Mouse (Mus musculus) midbrain, postnatal 0 days (tissue): ENCODE data around the gene Tm9sf2. TPM values are rescaled to one million over a fixed set of nuclear protein-coding genes. Genes with fewer than 3 reads are reported as not detected.
A peak's percentile ranks its signal among the peaks of the same experiment; 100 is the strongest.
"Not testable (repeated sequence)": the region's sequence is repeated elsewhere in the genome, so short reads cannot be mapped to it uniquely, and the experiment has no call there.

Experiments used
- ATAC-seq: fragments of 200-750 bp; cut with Nextera tagmentation; 2 replicates; pipeline ENCODE4 v1.8.0; 2017; ENCODE audit warnings: moderate number of reproducible peaks, mild to moderate bottlenecking, moderate TSS enrichment, moderate library complexity; ENCODE audit not compliant: low FRiP score
- DNase-seq: peaks from one replicate; pipeline ENCODE4 v3.0.0-alpha.2; 2015; ENCODE audit warnings: low spot score
- H3K27ac ChIP-seq: fragments of 300-500 bp; sonication (generic); 2 replicates; pipeline ENCODE4 v1.5.1; 2014; ENCODE audit warnings: low read depth, mild to moderate bottlenecking, low read length, mixed read lengths
- H3K27me3 ChIP-seq: fragments of 300-500 bp; sonication (generic); 2 replicates; pipeline ENCODE4 v1.6.1; 2014; ENCODE audit warnings: low read length, control low read depth, mixed read lengths; ENCODE audit not compliant: insufficient read depth
- H3K36me3 ChIP-seq: fragments of 300-500 bp; sonication (generic); 2 replicates; pipeline ENCODE4 v1.6.1; 2014; ENCODE audit warnings: low read length, control low read depth, mixed read lengths; ENCODE audit not compliant: insufficient read depth
- H3K4me1 ChIP-seq: fragments of 300-500 bp; sonication (generic); 2 replicates; pipeline ENCODE4 v1.6.1; 2014; ENCODE audit warnings: mild to moderate bottlenecking, control low read depth, antibody characterized with exemption, low read length, mixed read lengths; ENCODE audit not compliant: insufficient read depth
- H3K4me2 ChIP-seq: fragments of 300-500 bp; sonication (generic); 2 replicates; pipeline ENCODE4 v1.6.1; 2014; ENCODE audit warnings: low read depth, mild to moderate bottlenecking, low read length, mixed read lengths; ENCODE audit not compliant: poor library complexity, severe bottlenecking
- H3K4me3 ChIP-seq: fragments of 300-500 bp; sonication (generic); 2 replicates; pipeline ENCODE4 v1.5.1; 2014; ENCODE audit warnings: low read depth, mild to moderate bottlenecking, low read length, moderate library complexity
- H3K9ac ChIP-seq: fragments of 300-500 bp; sonication (generic); replicated peaks from 2 replicates; pipeline ENCODE4 v1.6.1; 2014; ENCODE audit warnings: mild to moderate bottlenecking, low read length, moderate library complexity, mixed read lengths; ENCODE audit not compliant: poor library complexity, severe bottlenecking
- H3K9me3 ChIP-seq: fragments of 300-500 bp; sonication (generic); 2 replicates; pipeline ENCODE4 v1.6.1; 2016; ENCODE audit warnings: low read length, control low read depth
- CTCF ChIP-seq: IDR thresholded peaks from 2 replicates; pipeline ENCODE4 v1.5.1; 2016; ENCODE audit warnings: antibody characterized with exemption, mild to moderate bottlenecking
- WGBS: fragments of 180-500 bp; shearing (Covaris S2); extraction: QIAGEN DNeasy Blood & Tissue Kit; methylation state at CpG from one replicate; pipeline ENCODE4 v1.1.7; 2014; 5-methylcytosine and 5-hydroxymethylcytosine counted together
- polyA plus RNA-seq: library from polyadenylated mRNA; unstranded; fragments of >200 nt; fragmentation: Nextera tagmentation; extraction: Ambion mirVana; gene quantifications from 2 replicates; pipeline ENCODE4 v1.2.1, GENCODE M21; 2015
- total RNA-seq: library from RNA; depleted of rRNA; stranded (reverse); fragments of >200 nt; gene quantifications from 2 replicates; pipeline ENCODE4 v1.2.3, GENCODE M21; 2014

Tm9sf2 gene
- total and polyA plus RNA-seq, 2 experiments from 2014 or later = 81.6 to 103 TPM

DNA sequence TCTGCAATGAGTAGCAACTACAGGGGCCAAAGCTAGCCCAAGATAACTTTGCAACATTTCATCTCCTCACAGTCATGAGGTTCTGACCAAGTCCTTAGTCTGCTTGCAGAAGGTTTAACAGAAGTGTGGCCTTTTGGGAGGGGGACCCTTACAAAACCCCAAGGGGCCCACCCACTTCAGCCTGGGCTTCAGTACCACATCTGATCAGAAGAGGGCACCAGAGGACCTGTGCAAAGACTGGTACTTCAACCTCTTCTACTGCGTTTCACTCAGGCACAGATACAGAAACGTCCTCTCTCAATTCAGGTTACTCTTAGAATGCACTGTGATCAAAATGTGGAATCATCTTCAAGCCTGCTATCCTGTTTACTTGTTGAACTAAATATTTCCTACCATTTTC lies 42.3 kb upstream of the Tm9sf2 start:
- Histone ChIP-seq H3K9ac (no peak overlapping the region), H3K27ac (no peak overlapping the region), H3K4me1 (no peaks in the 10 kb centered on the region), H3K9me3 (no peaks in the 10 kb centered on the region), H3K4me3 (no peak overlapping the region), H3K36me3 (no peaks in the 10 kb centered on the region), H3K4me2 (no peak overlapping the region), H3K27me3 (no peaks in the 10 kb centered on the region)
- WGBS = 2% methylated on average over 2 of the region's 2 CpGs
- DNase-seq = peak; percentile 59
- peak; percentile 82 for TF ChIP-seq CTCF
- ATAC-seq = no peak

DNA sequence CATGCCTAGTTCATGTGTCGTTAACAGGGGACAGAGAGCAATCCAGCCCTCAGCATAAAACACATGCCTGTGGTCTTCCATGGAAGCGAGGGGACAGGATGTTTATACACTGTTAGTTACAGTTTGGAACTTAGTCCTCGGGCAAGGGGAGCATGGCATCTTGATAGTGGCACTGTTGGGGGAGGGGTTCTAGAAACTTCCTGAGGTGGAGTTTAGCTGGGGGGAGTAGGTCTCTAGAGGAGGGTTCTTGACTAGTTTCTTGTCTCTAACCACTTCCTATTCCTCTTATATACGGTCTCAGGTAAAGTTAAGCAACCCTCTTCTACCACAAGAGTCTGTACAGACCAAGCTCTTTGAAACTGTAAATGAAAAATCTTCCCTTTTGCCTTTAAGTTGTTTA lies 40.6 kb upstream of the Tm9sf2 start:
- DNase-seq (no peak), ATAC-seq (no peak)
- Histone ChIP-seq H3K27ac (no peak overlapping the region), H3K36me3 (no peaks in the 10 kb centered on the region), H3K4me3 (no peak overlapping the region), H3K27me3 (no peaks in the 10 kb centered on the region), H3K9me3 (no peaks in the 10 kb centered on the region), H3K4me1 (no peaks in the 10 kb centered on the region), H3K9ac (no peak overlapping the region), H3K4me2 (no peak overlapping the region)
- 87% methylated on average over 4 of the region's 4 CpGs for WGBS
- no peak for TF ChIP-seq CTCF

DNA sequence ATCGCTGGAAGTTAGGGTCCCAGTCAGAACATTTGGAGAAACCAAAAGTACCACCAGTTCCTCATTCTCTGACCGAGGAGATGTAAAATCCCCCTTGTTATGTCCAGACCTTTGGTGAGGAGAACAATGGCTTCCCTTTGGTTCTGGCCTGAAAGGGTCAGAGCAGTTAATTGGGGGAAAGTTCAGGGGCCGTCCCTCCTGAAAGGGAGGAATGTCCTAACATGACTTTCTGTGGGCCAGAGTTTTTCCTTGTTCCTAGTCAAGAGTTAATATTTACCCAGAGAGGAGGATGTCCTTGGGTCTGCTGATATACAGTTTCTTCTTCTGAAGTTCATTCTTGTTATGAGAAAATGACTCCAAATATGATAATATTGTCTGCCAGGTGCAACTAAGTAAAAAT lies 38.8 kb upstream of the Tm9sf2 start:
- H3K9me3 ChIP-seq, H3K4me3 ChIP-seq, H3K36me3 ChIP-seq, H3K4me1 ChIP-seq, H3K27me3 ChIP-seq, ATAC-seq, H3K9ac ChIP-seq, DNase-seq, H3K27ac ChIP-seq, H3K4me2 ChIP-seq: not testable (repeated sequence)
- WGBS = 50% methylated on average over 3 of the region's 3 CpGs

DNA sequence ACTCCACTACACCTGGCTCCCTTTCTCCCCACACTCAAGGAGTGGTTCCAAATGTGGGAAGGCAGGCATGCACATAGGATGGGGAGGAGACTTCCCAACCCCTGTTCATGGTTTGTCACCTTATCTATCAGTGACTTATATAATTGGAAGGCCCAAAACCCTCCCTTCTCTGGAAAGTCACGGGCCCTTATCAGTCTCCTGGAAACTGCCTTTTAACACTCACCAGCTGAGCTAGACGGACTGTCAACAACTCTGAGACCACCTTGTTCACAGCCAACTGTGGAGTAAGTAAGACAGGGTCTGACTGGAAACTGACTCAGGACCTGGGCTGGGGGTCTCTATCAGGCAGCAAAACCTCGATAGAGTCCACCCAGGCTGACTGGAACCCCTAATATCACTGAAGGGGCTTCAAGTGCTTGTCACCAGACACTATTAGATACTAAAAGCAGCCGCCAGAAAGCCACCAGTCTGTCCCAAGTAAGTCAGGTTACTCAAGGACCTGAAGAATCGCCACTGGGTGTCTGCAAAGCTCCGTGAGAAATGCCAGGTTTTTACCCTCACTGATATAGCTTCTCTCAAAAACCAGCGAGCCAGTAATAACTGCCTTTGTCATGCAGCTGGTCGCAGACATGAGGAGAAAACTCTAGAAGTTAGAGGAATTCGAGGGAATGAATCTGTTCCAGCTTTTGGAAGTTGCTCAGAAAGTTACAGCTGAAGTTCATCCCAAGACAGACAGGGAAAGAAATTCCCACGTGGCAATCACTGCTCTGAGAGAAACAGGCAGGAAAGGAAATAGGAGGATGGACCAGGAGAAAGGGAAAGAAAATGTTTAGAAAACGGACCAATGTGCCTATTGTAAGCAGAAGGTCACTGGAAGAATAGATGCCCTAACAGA lies 37.8 kb upstream of the Tm9sf2 start:
- WGBS = 72% methylated on average over 11 of the region's 11 CpGs
- ATAC-seq = no peak
- Histone ChIP-seq H3K27ac (no peak overlapping the region), H3K27me3 (no peaks in the 10 kb centered on the region), H3K4me1 (no peaks in the 10 kb centered on the region), H3K9ac (no peak overlapping the region), H3K36me3 (no peaks in the 10 kb centered on the region), H3K4me2 (no peak overlapping the region), H3K4me3 (no peak overlapping the region), H3K9me3 (no peaks in the 10 kb centered on the region)
- TF ChIP-seq CTCF = no peak
- DNase-seq = no peak

DNA sequence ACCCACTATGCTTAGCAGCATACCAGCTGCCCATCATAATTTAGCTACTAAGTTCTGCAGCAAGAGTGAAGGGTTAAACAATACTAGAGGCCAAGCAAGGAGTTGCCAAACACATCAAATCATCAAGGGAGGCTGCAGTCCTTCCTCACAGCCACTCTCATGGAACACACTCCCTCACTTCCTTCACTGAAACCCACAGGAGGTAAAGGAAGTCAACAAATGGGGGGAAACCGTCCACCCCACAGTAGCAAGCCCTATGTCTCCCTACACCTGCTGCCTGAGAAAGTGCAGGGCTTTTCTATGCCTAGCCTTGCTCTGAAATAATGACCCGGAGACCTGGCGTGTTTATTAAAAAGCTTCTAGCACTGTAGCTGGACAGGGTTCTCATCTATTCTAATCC lies 36.9 kb upstream of the Tm9sf2 start:
- no peak for TF ChIP-seq CTCF
- Histone ChIP-seq H3K27me3 (no peaks in the 10 kb centered on the region), H3K4me2 (no peak overlapping the region), H3K4me3 (no peak overlapping the region), H3K27ac (no peak overlapping the region), H3K36me3 (no peaks in the 10 kb centered on the region), H3K9ac (no peak overlapping the region), H3K4me1 (no peaks in the 10 kb centered on the region), H3K9me3 (no peaks in the 10 kb centered on the region)
- WGBS = 80% methylated on average over 3 of the region's 3 CpGs
- ATAC-seq = no peak
- DNase-seq = no peak

DNA sequence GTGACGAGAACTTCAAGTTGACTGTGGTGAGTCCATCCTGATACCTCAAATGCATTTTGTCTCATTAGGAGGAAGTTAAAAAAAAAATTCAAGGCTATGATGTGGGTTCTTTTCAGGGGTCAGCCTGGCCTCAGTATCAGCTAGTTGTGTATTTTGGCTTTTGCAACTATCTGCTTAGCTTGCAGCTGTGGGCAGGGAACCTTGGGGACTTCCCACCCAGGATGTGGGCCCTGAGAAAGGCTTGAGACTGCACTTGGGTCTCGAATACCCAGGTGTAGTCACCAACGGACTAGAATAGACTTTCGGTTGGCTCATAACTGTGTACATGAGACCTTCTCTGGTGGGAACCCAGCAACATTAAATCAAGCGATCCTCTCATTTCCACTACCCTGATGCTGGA lies 33.4 kb upstream of the Tm9sf2 start:
- 91% methylated on average over 5 of the region's 5 CpGs for WGBS
- no peak overlapping the region for H3K9ac ChIP-seq

More for the DNA sequence above, 33.4 kb upstream of the Tm9sf2 start:
- H3K4me3 ChIP-seq = no peak overlapping the region
- H3K27me3 ChIP-seq = no peaks in the 10 kb centered on the region
- no peaks in the 10 kb centered on the region for H3K9me3 ChIP-seq
- DNase-seq = no peak
- no peak overlapping the region for H3K27ac ChIP-seq
- H3K4me1 ChIP-seq = no peaks in the 10 kb centered on the region
- ATAC-seq = no peak
- H3K36me3 ChIP-seq = no peaks in the 10 kb centered on the region
- TF ChIP-seq CTCF = no peak
- no peak overlapping the region for H3K4me2 ChIP-seq
